Mouse (Mus musculus) urinary bladder, postnatal 10 days (tissue): ENCODE data around the gene Lenep.

Source experiments
- DNase-seq: peaks from one replicate; pipeline ENCODE4 v3.0.0; 2022; ENCODE audit warnings: low spot score

Lenep gene

DNA sequence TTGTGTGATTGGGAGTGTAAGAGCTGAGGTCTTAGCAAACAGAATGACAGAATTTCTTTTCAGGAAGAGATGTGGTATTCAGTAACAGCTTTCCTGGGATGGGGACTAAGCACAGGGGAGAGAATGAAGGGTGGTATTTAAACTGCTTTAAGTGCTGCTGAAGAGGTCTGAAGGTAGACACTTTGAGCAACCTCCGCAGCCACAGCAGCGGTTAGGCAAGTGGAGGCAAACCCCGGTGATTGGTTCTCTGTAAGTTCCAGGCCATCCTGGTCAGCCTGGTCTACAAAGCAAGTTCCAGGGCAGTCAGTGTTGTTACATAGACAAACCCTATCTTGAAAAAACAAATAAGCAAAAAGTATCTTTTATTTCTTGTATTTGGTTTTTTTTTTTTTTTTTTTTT is 17.4 kb upstream of the Lenep start:
- no peak for DNase-seq

DNA sequence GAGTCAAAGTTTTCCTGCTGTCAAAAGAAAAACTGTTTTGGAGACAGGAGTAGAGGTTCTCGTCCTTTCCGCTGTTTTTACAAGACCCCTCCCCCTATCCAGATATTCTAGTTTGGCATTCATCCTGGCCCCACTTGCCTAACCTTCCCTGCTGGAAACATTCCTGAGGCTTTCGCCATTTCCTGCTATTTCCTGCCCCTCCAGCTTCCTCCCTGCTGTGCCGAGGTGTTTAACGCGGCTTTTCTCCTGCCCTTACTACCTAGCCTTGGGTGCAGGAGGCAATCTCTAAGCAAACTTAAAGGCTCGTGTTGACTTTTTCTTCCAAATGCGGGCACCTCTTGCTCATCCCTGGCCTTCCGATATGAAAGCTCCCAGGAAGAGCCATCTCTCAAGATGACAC is 17.0 kb upstream of the Lenep start:
- DNase-seq = no peak

DNA sequence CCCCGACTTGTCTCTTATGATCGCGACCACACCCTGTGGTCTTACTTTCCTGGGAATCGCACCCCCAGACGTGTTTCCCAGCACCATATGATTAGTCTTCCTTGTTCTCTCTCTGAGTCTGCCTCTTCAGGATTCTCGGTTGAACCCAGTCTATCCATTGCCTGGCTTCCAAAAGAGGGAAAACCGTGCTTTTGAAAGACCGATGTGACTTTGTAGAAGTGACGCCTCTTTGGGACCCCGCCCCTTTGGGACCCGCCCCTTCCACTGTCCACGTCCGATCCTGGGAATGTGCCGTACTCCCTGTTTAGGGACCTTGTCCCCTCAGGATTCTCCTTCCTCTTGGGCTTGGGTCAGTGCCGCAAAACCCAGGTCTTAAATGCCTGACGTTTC is 16.3 kb upstream of the Lenep start:
- peak; percentile 47 for DNase-seq

DNA sequence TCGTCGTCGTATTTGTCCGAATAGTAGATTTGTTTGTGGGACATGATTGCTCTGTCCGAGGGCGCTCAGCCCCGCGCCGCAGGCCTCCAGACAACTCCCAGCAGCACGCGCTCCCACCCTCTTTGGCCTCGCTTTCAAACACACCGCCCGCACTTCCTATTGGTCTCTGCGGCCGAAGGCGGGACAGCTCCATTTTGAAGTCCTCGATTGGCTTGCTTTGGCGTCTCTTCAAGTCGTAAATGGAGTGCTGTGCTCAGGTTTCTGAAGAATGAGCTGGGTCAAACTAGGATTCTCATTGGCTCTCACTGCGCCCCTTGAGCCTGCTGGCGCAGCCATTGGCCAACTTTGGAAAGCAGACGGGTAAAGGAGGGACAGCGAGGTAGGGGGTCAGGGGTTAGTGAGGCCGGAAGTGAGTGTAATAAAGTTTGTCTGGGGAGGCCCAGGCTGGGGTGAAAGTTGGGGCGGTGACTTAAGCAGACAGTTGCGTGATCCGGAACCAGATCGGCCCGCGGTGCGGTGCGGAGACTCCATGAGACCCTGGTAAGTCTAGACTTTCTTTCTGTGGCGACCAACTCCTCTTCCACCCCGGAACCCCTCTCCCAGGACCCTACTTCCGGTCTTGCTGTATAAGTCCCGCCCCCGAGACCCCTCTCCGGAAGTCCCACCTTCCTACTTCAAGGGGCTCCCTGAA is 15.7 kb upstream of the Lenep start, which contains the start of the genes Cks1b and Shc1:
Cks1b (minus strand) TSS at position 214 of the 691 bp plus-strand sequence.
Shc1 (plus strand) TSS at position 274 of the 691 bp plus-strand sequence.
- peak; percentile 63 for DNase-seq

DNA sequence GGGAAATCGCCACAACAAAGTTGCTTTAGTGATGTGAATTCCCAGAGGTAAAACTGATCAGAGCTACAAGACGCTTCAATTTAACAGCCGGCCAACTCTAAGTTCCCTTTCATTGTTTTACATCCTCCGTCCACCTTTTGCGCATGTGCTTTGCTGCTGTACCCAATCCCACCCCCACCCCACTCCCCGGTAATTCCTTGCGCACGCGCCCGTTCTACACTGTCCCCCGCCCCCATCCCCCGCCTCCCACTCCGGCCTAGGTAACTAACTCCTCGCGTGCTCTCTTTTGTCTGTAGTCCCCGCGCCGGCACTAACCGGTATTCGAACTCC is 15.2 kb upstream of the Lenep start:
- DNase-seq = no peak

DNA sequence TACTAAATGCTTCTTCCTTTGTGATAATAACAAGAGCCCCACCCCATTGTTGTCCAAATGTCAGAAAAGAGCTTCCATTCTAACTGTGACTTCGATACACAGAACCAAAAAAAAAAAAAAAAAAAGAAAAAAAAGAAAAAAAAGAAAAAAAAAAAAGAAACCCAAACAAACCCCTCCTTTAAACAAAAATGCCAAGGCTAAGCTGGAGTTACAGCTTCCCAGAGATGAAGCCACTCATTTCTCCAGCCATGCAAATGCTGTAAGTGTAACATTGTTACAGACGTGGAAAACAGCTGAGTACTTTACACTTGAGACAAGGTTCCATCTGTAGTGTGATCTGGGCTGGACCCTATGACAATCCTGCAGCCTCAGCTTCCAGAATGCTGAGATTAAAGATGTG is 14.5 kb upstream of the Lenep start:
- DNase-seq = no peak

DNA sequence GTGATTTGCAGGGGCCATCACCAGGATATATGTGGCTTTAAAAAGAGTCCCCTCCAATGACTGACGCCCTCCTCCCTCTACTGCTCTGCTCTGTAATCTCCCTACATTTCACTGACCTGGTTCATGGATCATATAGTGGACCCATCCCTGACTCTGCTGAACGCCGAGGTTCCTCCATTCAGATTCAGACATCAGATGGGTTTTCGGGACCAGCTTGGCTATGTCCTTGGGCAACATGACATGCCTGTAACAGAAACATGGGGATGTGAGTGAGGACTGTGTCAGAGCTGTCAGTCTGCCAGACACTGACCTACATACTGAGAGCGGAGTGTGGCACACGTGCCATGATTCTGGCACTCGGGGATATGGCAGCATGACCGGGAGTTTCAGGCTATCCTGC is 13.6 kb upstream of the Lenep start:
- no peak for DNase-seq

DNA sequence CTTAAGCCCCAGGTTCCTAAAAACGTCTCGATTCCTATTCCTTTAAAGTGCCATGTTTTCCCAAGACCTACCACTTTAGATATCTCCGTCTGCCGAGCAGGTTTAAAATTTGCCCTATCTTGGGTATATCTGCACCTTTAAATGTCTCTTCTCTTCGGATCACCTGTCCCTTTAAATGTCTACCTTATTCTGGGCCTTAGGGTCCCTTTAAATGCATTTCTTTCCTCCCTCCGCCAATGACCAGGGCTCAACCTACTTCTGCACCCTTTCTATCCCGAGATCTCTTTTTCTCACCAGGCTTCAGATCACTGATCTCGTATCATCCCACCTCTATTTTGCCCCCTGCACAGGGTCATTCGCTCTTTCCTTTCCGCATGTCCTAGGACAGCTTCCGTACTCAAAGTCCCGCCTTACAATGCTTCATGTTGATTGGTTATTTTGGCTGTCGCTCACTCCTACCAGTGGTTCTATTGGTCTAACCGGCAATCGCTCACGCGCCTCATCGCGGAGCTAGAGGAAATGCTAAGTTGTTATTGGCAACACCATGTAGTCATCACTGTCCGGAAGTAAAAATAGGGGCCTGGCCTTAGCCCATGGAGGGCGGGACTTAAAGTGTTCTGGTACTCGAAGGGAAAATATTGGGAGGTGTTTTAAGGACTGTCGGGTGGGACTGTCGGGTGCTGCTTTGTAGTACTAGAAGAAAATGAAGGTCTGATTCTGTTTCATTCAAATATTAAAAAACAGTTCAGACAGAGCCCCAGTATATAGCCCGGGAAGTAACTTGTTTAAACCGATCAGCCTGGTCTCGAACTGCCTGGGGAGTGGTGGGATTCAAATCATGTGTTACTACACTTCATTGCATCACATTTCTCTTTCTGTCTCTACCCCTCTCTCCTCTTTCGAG is 9.1 kb upstream of the Lenep start, which contains the start of gene Flad1:
Flad1 (minus strand) TSS at position 381 of the 904 bp plus-strand sequence.
- DNase-seq = peak; percentile 94

DNA sequence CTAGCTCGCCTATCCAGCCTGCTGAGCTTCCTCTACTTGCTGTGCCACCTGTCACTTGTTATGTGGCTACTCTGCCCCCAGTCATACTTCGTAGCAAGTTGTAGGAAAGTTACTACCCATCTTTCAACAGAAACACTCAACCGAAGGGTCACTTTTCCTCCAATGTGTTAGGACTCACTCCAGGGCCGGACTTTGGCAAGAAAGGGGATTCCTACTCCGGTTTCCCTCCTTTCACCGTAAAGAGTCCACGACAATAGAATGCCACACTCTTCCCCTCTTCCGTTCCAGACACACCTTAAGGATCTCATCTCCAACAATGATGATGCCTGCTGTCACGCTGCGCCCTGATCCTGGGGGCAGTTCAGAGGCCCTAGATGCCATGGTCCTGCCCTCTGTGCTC is 8.3 kb upstream of the Lenep start:
- DNase-seq = no peak

DNA sequence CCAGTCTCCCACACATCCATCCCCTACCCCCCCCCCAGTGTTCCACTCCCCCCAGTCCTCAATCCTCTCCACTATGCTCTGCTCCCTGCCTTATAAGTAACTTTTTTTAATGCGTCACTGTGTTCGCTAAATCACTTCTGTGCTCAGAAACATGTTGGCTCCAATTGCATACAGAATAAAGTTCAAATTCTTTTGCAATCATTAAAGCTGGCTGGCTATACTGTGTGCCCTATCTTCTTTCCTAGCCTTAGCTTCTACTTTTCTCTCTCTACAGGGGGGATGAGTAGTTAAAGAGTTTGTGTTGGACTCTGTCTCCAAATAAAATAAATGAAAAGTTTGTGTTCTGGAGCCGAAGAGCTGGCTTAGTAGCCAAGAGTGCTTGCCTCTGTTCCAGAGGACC is 7.1 kb upstream of the Lenep start:
- no peak for DNase-seq

DNA sequence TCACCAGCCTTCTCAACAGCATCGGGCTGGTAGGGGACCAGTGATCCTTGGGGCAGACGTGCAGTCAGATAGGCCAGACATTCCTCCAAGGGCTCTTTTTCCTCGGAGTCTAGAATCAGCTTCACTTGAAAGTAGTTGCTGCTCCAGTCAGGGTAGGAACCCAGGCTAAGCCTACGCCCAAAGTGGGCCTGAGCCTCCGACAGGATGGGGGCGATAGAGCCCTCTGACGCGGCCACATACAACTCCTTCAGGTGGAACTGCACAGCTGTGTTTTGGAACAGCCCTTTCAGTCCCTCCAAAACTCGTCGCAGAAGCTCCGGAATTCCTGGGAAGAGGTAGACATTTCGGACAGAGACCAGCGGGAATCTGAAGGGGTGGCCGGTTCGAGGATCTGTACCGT is 5.9 kb upstream of the Lenep start:
- no peak for DNase-seq

DNA sequence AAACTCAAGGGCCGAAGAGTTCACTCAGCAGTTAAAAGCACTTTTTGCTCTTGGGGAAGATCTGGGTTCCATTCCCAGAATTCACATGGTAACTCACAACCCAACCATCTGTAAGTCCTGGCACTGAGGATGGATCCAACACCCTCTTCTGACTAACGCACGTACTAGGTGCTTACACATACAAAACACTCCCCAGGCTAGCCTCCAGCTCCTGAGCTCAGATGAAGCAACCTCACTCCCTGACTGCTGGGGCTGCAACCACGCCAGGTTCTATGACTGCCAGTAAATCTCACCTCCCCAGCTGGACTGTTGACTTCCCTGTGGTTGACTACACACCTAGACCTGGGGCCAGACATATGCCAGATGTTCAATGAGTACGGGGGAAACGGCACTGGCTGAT is 4.3 kb upstream of the Lenep start:
- DNase-seq = no peak

DNA sequence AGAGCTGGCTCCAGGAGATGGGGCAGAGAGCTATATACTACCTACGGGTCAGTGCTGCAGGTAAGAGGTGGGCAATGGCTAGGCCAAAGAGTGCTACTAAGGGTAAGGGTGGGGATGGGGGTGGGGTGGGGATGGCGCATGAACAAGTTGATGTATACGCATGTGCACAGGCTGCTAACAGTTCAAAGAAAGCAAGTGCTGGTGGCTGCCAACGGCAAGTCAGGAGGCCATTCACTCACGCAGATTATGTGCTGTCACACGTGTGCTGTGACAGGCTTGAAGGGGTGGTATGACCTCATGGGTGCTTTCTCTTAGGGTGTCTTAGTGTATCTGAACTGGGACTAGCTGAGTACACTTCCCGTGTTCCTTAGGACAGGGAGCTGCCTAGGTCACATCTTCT is 1.3 kb downstream of the Lenep start:
- no peak for DNase-seq

DNA sequence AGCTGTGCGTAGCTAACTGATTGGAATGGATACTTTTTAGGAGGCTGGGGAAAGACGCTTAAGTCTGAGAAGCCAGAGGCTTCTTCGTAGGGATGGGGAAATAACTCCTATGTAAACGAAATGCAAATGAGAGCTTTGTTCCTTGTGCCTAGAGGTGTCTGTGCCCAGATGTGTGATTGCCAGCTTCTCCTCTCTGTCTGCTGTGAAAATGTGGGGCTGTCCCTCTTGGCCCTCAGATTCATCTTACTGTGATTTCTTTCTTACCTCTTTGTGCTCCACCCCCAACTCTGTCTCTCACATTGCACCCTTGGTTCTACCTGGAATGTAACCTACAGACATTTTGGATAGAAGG is 6.0 kb downstream of the Lenep start:
- no peak for DNase-seq

DNA sequence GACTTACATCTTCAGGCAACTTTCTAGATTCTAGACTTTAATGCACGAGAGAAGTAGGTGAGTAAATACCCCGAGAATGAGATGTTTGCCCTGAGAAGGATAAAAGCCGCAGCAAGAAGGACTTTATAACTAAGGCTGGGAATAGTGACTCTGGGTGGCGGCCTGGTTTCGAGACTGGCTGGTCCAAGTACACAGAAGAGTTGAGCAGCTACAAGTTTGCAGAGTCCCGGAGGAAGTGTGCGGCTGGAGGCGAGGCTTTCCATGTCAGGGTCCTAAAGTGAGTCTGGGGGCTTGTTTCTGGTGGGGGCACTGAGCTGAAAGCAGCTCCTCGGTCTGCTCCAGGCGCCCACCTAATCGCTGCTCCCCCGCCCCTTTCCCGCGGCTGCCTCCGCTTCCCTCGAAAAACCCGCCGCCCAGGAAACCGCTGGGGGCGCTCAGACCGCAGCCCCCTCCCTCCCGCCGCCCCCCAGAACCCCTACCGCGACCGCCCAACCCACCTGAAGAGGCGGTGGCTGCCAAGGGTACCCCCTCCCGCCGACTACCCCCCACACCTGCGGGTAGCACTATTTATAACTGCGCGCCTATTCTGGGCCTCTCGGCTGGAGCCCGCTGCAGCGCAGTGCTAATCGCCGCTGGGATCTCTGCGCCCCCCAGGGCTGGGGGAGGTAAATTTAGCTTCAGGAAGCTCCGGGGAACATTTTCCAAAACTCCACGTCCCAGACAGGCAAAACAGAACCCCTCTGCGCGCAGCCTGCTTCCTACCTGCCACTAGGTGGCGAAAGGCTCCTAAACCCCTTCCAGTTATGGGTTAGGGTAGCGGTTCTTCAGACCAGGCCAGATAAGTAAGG is 6.6 kb downstream of the Lenep start:
- no peak for DNase-seq

DNA sequence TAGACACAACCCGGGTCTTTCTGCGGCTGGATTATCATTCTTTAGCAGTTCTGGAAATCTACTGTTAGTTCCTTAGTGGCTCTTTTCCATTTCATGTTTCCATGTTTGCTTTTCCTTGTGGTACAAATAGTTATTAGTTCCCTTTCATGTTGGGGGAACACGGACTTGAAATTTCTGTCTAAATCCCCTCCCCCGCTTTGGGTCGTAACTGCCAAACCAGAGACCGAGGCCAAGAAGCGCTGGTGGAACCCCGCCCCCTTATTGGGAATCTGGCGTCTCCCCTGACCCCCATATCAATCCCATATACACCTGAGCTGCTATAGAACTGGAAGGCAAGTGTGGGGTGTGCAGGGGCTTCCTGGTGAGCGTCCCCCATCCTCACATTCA is 7.2 kb downstream of the Lenep start:
- DNase-seq = no peak

DNA sequence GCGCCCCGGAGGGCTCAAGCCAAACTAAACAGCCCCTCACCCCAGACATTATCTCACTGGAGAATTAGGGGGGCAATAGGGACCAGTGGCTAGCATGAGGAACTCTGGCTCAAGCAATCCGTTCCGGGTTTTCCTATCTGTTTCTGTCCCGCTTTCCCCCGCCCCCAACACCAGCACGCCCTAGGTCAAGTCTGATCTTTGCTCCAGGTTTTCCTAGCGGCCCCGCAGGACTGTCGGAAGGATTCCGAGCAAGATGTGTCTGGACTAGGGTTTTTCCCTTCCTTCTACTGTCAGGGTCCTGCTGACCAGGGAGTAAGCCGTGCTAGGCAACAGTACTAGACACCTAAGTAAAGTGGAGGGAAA is 7.7 kb downstream of the Lenep start:
- DNase-seq = no peak

DNA sequence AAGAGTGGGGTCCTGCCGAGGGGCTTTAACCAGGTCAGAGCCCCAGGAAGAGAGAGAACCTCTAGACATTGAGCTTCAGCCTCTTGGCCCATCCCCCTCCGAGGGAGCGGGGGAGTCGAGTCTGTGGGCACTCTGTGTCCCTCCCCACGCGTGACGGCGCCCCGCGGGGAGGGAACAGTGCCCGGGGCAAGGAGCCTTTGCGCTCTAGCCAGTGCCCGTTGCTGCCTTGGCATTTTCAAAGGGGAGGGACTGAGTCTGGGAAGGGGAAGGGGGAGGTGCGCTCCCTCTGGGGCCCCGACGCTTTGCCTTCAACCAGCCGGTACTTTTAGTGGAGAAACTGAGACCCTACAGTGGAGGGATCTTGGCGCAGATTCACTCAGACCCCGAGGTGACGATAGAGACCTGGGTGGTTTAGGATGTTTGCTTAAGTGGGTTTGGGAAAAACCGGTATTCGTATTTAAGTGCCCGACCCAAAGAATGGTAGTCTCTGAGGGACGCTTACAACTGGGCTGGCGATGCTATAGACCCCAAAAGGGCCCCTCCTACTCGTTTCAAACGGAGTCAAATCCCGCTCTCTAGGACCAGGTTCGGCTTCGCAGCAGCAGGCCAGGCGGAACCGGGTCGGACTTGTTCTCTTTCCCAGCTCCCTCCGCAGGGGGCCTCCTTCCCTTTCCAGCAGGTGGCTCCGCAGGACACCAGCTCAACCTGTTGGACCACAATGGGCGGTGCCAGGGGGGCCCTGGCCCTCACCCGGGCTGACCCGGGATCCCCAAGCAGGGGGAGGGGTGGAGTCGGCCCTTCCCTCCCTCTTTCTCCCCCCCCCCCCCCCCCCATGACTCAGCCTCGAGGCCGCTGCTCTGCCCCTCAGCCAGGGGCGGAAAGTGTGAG is 8.3 kb downstream of the Lenep start, which contains the start of gene Zbtb7b:
Zbtb7b (minus strand) TSS at position 771 of the 888 bp plus-strand sequence.
- no peak for DNase-seq

DNA sequence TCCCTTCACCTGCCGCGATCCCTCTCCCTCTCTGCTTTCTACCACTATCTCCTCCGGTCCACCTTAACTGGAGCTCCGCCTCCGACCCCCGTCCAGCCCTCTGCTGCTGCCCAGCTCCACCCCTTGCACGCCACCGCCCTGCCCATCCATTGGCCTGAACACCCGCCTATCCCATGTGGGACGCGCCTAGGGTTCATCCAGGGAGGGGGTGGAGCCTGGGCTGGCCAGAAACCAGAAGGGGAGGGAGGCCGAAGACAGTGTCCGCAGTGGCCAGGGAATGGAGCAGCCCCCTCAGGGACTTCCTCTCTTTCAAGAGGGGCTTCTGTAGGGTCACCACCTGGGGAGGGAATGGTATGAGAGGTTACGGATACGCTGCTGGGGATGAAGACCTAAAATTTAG is 9.0 kb downstream of the Lenep start:
- peak; percentile 98 for DNase-seq

DNA sequence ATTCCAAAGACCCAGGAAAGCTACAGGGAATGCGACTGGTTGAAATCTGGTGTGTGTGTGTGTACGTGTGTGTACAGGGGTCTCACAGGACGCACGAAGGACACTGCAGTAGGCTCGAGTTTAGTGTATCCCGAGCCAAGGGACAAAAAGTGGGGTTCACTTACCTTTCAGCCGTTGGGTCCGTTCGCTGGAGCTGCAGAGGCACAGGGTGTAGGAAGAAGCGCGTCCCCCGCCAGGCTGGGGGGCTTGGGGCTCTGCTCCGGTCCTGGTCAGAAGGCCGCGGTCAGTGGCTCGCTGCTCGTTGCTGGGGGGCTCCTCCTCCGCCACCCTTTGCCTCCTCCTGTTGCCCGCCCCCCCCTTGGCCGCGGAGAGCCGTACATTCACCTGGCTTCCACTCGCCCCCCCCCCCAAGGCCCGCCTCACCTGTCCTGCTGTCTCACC is 9.7 kb downstream of the Lenep start:
- DNase-seq = no peak

DNA sequence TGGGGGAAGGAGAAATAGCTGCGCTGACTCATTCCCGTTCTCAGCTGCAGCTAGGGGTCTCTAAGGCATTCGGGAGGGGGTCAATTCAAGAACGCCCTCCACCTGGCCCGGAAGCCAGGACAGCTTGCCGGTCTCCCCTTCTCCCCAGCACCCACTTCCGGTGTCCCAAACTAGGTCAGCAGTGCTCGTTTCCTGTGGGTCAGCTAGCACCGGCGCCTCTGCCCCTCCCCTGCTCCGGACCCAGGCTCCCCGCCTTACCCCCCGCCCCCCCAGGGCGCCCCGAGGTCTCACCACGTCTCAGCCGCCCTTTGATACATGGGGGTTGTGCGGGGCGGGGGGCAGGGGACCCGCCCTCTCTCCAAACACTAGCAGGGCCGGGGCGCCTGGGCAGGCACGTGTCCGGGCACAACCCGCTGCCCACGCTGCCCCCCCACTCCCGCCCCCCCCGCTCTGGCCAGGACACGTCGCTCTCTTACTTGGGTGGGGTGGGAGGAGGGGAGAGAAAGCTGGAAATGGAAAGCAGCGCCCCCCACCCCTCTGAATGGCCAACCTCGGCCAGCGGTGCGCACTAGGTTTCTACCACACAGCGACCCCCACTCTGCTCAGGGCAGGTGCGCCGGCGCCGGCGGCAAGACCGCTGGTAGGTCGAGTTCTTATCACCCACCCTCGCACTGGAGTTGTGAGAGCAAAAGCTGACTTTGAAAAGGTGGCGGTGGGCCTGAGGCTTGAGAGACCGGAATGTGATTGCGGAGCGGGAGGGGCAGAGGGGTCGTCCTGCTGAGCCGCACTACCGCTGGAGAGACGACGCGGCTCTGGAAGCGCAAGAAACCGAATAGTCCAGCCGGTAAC is 10.7 kb downstream of the Lenep start:
- no peak for DNase-seq
